Mouse (Mus musculus) lung, adult 2 months (tissue): ENCODE results near the gene Sipa1l2.

Experiments
- CTCF ChIP-seq: fragments of 200-500 bp; IDR thresholded peaks from 2 replicates; pipeline ENCODE4 v1.5.1; 2011; ENCODE audit warnings: mild to moderate bottlenecking, low read length, control low read depth; ENCODE audit not compliant: insufficient read depth
- POLR2A ChIP-seq: fragments of 200-500 bp; IDR thresholded peaks from 2 replicates; pipeline ENCODE4 v1.6.1; 2011; ENCODE audit warnings: low read depth, mild to moderate bottlenecking, control low read depth, low read length, borderline replicate concordance; ENCODE audit errors: extremely low read depth

- no peak for TF ChIP-seq POLR2A
- no peak for TF ChIP-seq CTCF
Observed at GRCm38 (mm10) chr8:125460602-125461001, 109.0 kb downstream of the Sipa1l2 start.
